Mouse (Mus musculus) cerebellum, adult 18-20 months (tissue): ENCODE measurements around the gene Chsy1.
A peak's percentile ranks its signal among the peaks of the same experiment; 100 is the strongest.

Source experiments
- DNase-seq, 2 experiments: peaks; one replicate each; pipeline ENCODE4 v3.0.0; 2021

The Chsy1 gene

DNA sequence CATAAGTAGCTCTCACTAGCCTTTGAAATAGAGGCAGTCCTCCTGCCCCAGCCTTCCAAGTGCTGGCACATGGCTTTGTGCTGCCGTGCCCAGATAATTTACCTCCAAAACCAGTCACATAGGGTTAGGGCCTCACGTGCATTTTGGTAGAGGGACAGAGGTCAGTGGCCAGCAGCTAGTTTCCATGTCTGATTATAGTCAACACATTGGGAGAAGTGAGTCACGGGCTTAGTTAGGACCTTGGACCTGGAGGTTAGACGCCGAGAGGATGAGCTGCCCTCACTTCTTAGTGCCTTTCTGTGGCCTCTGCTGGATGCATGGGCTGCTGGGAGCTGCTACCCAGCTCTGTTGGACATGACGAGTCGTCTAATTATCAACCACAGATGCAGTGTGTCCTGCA, 107.7 kb downstream of the Chsy1 start:
- no peak for DNase-seq

DNA sequence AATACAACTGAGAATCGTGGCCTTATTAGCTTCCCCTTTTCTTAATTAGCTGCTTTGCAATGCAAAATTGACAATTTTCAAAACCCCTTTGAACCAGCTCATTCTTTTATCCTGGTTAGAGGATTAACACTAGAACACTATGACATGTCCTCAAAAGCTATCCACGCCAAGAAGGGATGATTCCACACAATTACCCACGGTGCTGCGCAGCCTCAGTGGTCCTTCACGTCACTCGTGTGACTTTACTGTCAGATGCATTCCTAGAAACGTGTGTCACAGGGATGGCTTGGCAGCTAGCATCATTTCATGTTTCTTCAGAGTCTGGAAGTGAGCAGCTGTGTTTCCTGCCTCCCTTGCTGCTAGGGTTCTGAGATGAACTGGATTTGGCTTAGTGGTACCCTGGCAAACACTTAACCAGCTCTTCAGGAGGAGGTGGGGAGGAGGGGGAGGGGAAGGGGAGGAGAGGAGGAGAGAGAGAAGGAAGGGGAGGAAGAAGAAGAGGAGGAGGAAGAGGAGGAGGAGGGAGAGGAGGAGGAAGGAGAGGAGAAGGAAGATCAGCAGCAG, 108.3 kb downstream of the Chsy1 start:
- no peak for DNase-seq

DNA sequence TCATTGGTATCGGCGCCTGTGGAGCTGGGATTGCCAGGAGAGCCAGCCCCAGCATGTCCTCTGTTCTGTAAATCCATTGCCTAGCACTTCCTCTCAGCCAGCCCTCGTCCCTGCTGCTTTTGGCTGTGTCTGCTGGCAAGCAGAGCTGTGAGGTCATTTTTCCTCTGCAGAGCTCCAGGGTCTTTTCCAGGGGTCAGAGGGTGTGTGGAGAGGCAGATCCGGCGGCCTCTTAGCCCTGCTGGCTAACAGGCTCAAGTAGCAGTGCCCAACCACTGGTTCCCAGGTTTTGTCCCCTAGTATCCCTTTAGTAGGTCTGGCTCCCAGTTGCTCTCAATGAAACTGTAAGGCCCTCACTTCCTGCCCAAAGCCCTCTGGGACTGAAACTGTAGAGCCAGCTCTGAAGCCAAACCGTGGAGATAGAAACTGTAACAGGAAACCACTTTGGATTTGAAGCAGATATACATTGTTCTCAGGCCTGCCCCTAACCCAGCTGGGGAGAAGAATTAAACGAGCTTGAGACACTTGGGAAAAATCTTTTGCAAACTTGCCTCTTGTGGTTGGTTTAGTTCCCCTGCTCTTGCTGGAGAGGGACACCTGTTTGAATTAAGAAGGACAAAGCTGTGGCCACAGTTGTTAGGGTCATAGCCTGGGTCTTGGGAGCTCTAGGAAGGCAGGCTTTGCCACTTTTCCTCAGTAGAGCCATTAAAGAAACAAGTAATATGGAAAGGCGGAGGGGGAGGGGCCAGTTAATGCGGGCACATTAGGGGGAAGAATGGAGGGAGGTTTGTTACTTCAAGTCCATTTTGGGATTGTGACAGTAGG, 109.1 kb downstream of the Chsy1 start:
- peak; percentile 42 to 52 for DNase-seq

DNA sequence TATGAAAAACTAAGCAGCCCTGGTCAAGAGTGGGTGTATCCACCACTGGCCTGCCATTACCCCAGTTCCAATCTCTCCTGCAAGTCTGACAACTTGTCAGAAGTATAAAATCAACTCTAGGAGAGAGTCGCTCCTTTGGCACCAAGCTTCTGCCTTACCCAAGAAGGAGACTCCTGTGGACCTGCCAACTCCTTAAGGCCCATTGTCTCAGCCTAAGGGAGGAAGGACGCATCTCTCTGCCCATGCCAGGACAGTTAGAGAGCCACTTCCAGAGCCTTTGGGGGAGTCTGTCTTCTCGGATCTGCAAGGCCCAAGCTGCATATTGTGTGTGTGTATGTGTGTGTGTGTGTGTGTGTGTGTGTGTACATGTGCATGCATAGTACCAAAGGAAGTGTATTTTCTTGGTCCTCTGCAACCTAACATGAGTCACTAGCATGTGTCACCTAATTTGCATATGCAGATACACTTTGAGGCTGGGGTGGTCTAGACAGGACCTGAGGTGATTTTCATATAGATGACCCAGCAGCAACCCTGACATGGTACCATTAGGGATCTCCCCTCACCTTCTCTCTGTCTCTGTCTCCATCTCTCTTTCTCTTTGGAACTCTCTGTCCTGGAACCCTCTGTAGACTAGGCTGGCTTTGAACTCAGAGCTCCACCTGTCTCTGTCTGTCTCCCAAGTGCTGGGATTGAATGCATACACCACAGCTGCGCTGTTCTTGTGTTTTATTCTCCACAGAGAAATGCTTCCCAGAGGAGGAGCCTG, 109.9 kb downstream of the Chsy1 start:
- no peak for DNase-seq

DNA sequence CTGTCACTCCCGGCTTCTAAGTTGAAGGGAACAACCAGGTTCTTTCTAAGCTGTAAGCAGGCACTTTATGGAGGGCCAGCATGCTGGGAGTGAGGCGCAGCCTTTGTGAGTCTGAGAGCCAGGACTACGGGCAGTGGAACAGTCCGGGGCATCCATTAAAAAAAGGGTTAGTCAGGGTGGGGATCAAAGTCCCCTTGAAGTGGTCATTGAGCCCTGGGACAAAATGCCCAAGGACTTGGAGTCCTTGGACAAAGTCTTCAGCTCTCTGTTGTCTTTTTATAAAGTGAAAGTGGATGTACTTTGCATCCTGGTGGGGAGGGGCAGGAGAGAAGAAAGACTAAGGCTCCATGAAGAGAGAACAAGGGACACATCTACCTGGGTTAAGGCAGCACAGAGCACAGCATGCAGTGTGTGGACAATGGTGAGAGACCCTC, 110.5 kb downstream of the Chsy1 start:
- no peak for DNase-seq

DNA sequence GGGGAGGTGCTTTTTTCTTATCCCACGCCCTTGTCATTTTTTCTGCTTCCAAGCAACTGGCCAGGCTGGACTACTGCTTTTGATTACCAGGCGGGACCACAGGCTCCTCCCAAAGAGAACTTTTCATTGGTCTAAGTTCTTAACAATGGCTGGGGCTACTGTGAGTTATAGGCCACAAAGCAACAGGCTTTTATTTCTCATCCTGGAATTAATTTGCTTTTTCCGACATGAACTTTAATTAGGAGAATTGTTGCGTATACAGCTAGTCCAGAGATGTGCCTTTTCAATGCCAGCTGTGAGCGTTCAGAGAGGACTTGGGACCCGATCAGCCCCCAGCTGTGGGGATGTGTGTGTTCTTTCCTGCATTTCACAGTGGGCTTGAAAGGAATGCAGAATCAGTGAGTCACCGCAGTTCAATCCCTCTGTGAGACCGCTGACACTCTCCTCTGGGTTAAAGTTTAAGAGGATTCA, 113.3 kb downstream of the Chsy1 start:
- DNase-seq = no peak
